In genomic region chr10:70440639-70441461, GRCm38 (mm10) we compare ENCODE assay signal across 8 mouse cellular contexts. TPM values are rescaled to one million over a fixed set of nuclear protein-coding genes. Genes with fewer than 3 reads are reported as not detected.
DNase-seq lines count a peak whose midpoint lies in the region; ATAC-seq and TF ChIP-seq lines count a peak whose summit lies in the region.

No protein-coding gene starts in this region.

- peak overlapping the region; percentile 86 for H3K9ac ChIP-seq in heart, embryonic 14.5 days (ENCODE audit: low read length)
- 0 out of 2 replicates have a peak overlapping the region, but pooled peaks have one; percentile 28 for H3K9ac ChIP-seq in liver, embryonic 12.5 days
- H3K9ac ChIP-seq in neural tube, embryonic 14.5 days (replicated peaks; ENCODE audit: low read depth, low read length), result peak overlapping the region; percentile 70

- TF ChIP-seq POLR2A in thymus, adult 2 months (IDR thresholded peaks at IDR 0.05; ENCODE audit: control insufficient read depth, extremely low read depth, insufficient read depth, low read length, poor library complexity), result no peak

- DNase-seq in thymus, adult 2 months, result no peak
- DNase-seq in thymus, postnatal 25 days, result no peak
- DNase-seq in forebrain, embryonic 10.5 days (ENCODE audit: extremely low spot score, low spot score), result peak; percentile 65
- peak; percentile 56 for DNase-seq in kidney, postnatal 14 days
- no peak for DNase-seq in thymus, adult 18-20 months

- no peaks in the 10 kb centered on the region for H3K27me3 ChIP-seq in thymus, adult 2 months (ENCODE audit: control insufficient read depth, insufficient read depth, low read length)
- peaks cover 15% of the 10 kb centered on the region for H3K27me3 ChIP-seq in forebrain, embryonic 10.5 days (ENCODE audit: poor library complexity, severe bottlenecking)
- no peaks in the 10 kb centered on the region for H3K27me3 ChIP-seq in heart, embryonic 14.5 days (ENCODE audit: control insufficient read depth, insufficient read depth, low read length)
- peaks cover 25% of the 10 kb centered on the region for H3K27me3 ChIP-seq in liver, embryonic 12.5 days (replicated peaks)
- no peaks in the 10 kb centered on the region for H3K27me3 ChIP-seq in neural tube, embryonic 14.5 days (ENCODE audit: control insufficient read depth, insufficient read depth, low read length)

- peak overlapping the region; percentile 16 for H3K4me3 ChIP-seq in thymus, adult 2 months (ENCODE audit: control insufficient read depth, insufficient read depth, low read length)
- H3K4me3 ChIP-seq in forebrain, embryonic 10.5 days, result peak overlapping the region; percentile 75
- H3K4me3 ChIP-seq in heart, embryonic 14.5 days (ENCODE audit: control insufficient read depth in 1 of 2, insufficient read depth in 1 of 2, low read depth in 1 of 2, low read length in 2 of 2), result peak overlapping the region; percentile 78 to 79
- peak overlapping the region; percentile 48 for H3K4me3 ChIP-seq in liver, embryonic 12.5 days
- H3K4me3 ChIP-seq in neural tube, embryonic 14.5 days (ENCODE audit: low read depth, low read length), result peak overlapping the region; percentile 46

- H3K27ac ChIP-seq in thymus, adult 2 months (ENCODE audit: control insufficient read depth, insufficient read depth, low read length), result no peak overlapping the region
- peak overlapping the region; percentile 92 for H3K27ac ChIP-seq in forebrain, embryonic 10.5 days
- H3K27ac ChIP-seq in heart, embryonic 14.5 days (replicated peaks in 1 of 2; ENCODE audit: control insufficient read depth in 1 of 2, insufficient read depth in 1 of 2, low read depth in 2 of 2, low read length in 2 of 2), result peak overlapping the region; percentile 24 to 84
- no peak overlapping the region for H3K27ac ChIP-seq in liver, embryonic 12.5 days
- H3K27ac ChIP-seq in neural tube, embryonic 14.5 days (ENCODE audit: low read depth, low read length), result peak overlapping the region; percentile 95

- H3K9me3 ChIP-seq in forebrain, embryonic 10.5 days, result no peaks in the 10 kb centered on the region
- H3K9me3 ChIP-seq in heart, embryonic 14.5 days (ENCODE audit: control insufficient read depth, low read length), result no peaks in the 10 kb centered on the region
- no peaks in the 10 kb centered on the region for H3K9me3 ChIP-seq in liver, embryonic 12.5 days (replicated peaks)
- no peaks in the 10 kb centered on the region for H3K9me3 ChIP-seq in neural tube, embryonic 14.5 days (ENCODE audit: control insufficient read depth, low read length)

- ATAC-seq in heart, embryonic 14.5 days (ENCODE audit: insufficient number of reproducible peaks, insufficient read depth, low FRiP score, low read depth), result peak; percentile 40
- no peak for ATAC-seq in liver, embryonic 12.5 days
- peak; percentile 96 for ATAC-seq in neural tube, embryonic 14.5 days (ENCODE audit: low read depth)

- no peaks in the 10 kb centered on the region for H3K4me1 ChIP-seq in thymus, adult 2 months (replicated peaks; ENCODE audit: control insufficient read depth, insufficient read depth, low read length)
- H3K4me1 ChIP-seq in forebrain, embryonic 10.5 days, result peaks cover 36% of the 10 kb centered on the region
- H3K4me1 ChIP-seq in heart, embryonic 14.5 days (ENCODE audit: control insufficient read depth in 2 of 2, insufficient read depth in 2 of 2, low read length in 2 of 2), result peaks cover 3 to 4% of the 10 kb centered on the region in 2 experiments; a peak in 3 of 4 replicates
- H3K4me1 ChIP-seq in liver, embryonic 12.5 days, result peaks cover 3% of the 10 kb centered on the region
- peaks cover 12% of the 10 kb centered on the region for H3K4me1 ChIP-seq in neural tube, embryonic 14.5 days (ENCODE audit: control insufficient read depth, insufficient read depth, low read length)

- no peak for TF ChIP-seq CTCF in thymus, adult 2 months (IDR thresholded peaks at IDR 0.05; ENCODE audit: borderline replicate concordance, control insufficient read depth, extremely low read depth, insufficient read depth, low read length, poor library complexity)

- H3K4me2 ChIP-seq in heart, embryonic 14.5 days (ENCODE audit: low read length), result peak overlapping the region; percentile 93
- H3K4me2 ChIP-seq in liver, embryonic 12.5 days, result peak overlapping the region; percentile 67
- peak overlapping the region; percentile 52 for H3K4me2 ChIP-seq in neural tube, embryonic 14.5 days (ENCODE audit: low read depth, low read length)

- no peaks in the 10 kb centered on the region for H3K36me3 ChIP-seq in thymus, adult 2 months (ENCODE audit: control insufficient read depth, insufficient read depth, low read length)
- H3K36me3 ChIP-seq in forebrain, embryonic 10.5 days (replicated peaks), result no peaks in the 10 kb centered on the region
- H3K36me3 ChIP-seq in heart, embryonic 14.5 days (ENCODE audit: control insufficient read depth, insufficient read depth, low read length), result no peaks in the 10 kb centered on the region
- H3K36me3 ChIP-seq in liver, embryonic 12.5 days, result no peaks in the 10 kb centered on the region
- no peaks in the 10 kb centered on the region for H3K36me3 ChIP-seq in neural tube, embryonic 14.5 days (ENCODE audit: control insufficient read depth, insufficient read depth, low read length)

- 3% methylated on average over 44 of the region's 44 CpGs for WGBS in thymus, adult 2 months
- WGBS in forebrain, embryonic 10.5 days, result under 1% methylated on average over 44 of the region's 44 CpGs
- 1% methylated on average over 44 of the region's 44 CpGs for WGBS in heart, embryonic 14.5 days
- WGBS in liver, embryonic 12.5 days (ENCODE audit: insufficient replicate concordance), result 3% methylated on average over 44 of the region's 44 CpGs
- under 1% methylated on average over 44 of the region's 44 CpGs for WGBS in neural tube, embryonic 14.5 days

RNA-seq across cellular contexts. Expression of gene Fam13c, which starts 0.6 kb away (rescaled TPM):
- polyA plus RNA-seq in thymus, adult 2 months (2012; rRNA removed), result 0.42 and 0.69 TPM in 2 replicates
- 7.1 and 8.4 TPM in 2 replicates for polyA plus RNA-seq in forebrain, embryonic 10.5 days (2016; fragmentation: Nextera tagmentation; extraction: Ambion mirVana)
- polyA plus RNA-seq in heart, embryonic 14.5 days (2014; fragmentation: Nextera tagmentation; extraction: Ambion mirVana), result 12.6 and 12.7 TPM in 2 replicates
- 0.56 and 0.85 TPM in 2 replicates for polyA plus RNA-seq in liver, embryonic 12.5 days (2016; fragmentation: Nextera tagmentation; extraction: Ambion mirVana)
- 21.8 and 22.4 TPM in 2 replicates for polyA plus RNA-seq in neural tube, embryonic 14.5 days (2014; fragmentation: Nextera tagmentation; extraction: Ambion mirVana)

Comparison
In these comparisons a context has a peak if more than half of its experiments do, and no peak if none do; other contexts are left out.
1. DNase-seq: peak in forebrain, embryonic 10.5 days (single experiment) and kidney, postnatal 14 days (single experiment); none in thymus, adult 2 months (single experiment), thymus, postnatal 25 days (single experiment) and thymus, adult 18-20 months (0 of 2).
2. H3K27ac ChIP-seq: peak in forebrain, embryonic 10.5 days (single experiment), heart, embryonic 14.5 days (2 of 2) and neural tube, embryonic 14.5 days (single experiment); none in thymus, adult 2 months (single experiment) and liver, embryonic 12.5 days (single experiment).
3. H3K4me3 ChIP-seq: peak in every context shown above with its lines; median percentile 78 in heart, embryonic 14.5 days; 75 in forebrain, embryonic 10.5 days; 48 in liver, embryonic 12.5 days; 46 in neural tube, embryonic 14.5 days; 16 in thymus, adult 2 months.
4. H3K9ac ChIP-seq: peak in every context shown above with its lines; median percentile 86 in heart, embryonic 14.5 days; 70 in neural tube, embryonic 14.5 days; 28 in liver, embryonic 12.5 days.
5. Peak in every context shown above with its lines, with median percentiles within 50 percentile points of each other: H3K4me2 ChIP-seq.